Mouse (Mus musculus) ES-E14 (cell line): ENCODE measurements around the gene Efcab2. TPM values are rescaled to one million over a fixed set of nuclear protein-coding genes. Genes with fewer than 3 reads are reported as not detected.

ENCODE experiments used
- DNase-seq: peaks from one replicate; pipeline ENCODE4 v3.0.0-alpha.2; 2013; ENCODE audit warnings: low read depth, low spot score
- H3K27ac ChIP-seq: 2 replicates; pipeline ENCODE4 v1.5.1; 2012; ENCODE audit warnings: low read depth, mild to moderate bottlenecking, low read length, moderate library complexity, mixed read lengths; ENCODE audit not compliant: poor library complexity, insufficient read depth, severe bottlenecking
- H3K36me3 ChIP-seq: 2 replicates; pipeline ENCODE4 v1.6.1; 2012; ENCODE audit warnings: mild to moderate bottlenecking, low read length, moderate library complexity, mixed read lengths; ENCODE audit not compliant: control insufficient read depth, poor library complexity, insufficient read depth, severe bottlenecking
- H3K4me1 ChIP-seq, 2 experiments: fragments of 150-350 bp in 1 of 2; sonication (generic) in 1 of 2; 2 replicates each; pipeline ENCODE4 v1.6.1; 2012; ENCODE audit warnings: low read length in 2 of 2, mild to moderate bottlenecking in 1 of 2, mixed read lengths in 1 of 2; ENCODE audit not compliant: control insufficient read depth in 2 of 2, insufficient read depth in 2 of 2, poor library complexity in 1 of 2
- H3K4me3 ChIP-seq, 2 experiments: fragments of 150-350 bp in 1 of 2; sonication (generic) in 1 of 2; 2 replicates each; pipeline ENCODE4 v1.5.1; 2012; ENCODE audit warnings: low read length in 2 of 2, low read depth in 1 of 2, mild to moderate bottlenecking in 1 of 2, mixed read lengths in 1 of 2; ENCODE audit not compliant: insufficient read depth in 1 of 2, poor library complexity in 1 of 2, severe bottlenecking in 1 of 2
- H3K9ac ChIP-seq: 2 replicates; pipeline ENCODE4 v1.6.1; 2012; ENCODE audit warnings: low read depth, mild to moderate bottlenecking, low read length, mixed read lengths; ENCODE audit not compliant: poor library complexity, insufficient read depth, severe bottlenecking
- H3K9me3 ChIP-seq: fragments of 150-350 bp; sonication (generic); 2 replicates; pipeline ENCODE4 v1.6.1; 2012; ENCODE audit warnings: low read depth, mild to moderate bottlenecking, low read length; ENCODE audit not compliant: control insufficient read depth, insufficient read depth
- CHD2 ChIP-seq: IDR thresholded peaks from 2 replicates; pipeline ENCODE4 v1.6.1; 2014; ENCODE audit warnings: mild to moderate bottlenecking, low read depth, low read length, inconsistent platforms
- HCFC1 ChIP-seq: IDR thresholded peaks from 2 replicates; pipeline ENCODE4 v1.6.1; 2012; ENCODE audit warnings: low read length, inconsistent platforms, borderline replicate concordance; ENCODE audit not compliant: insufficient read depth
- MAFK ChIP-seq: IDR thresholded peaks from 2 replicates; pipeline ENCODE4 v1.6.1; 2014; ENCODE audit warnings: mild to moderate bottlenecking, low read depth, low read length, inconsistent platforms; ENCODE audit not compliant: insufficient read depth
- ZC3H11A ChIP-seq: IDR thresholded peaks from 2 replicates; pipeline ENCODE4 v1.6.1; 2012; ENCODE audit warnings: low read depth, mild to moderate bottlenecking, inconsistent platforms, low read length, borderline replicate concordance
- ZNF384 ChIP-seq: IDR thresholded peaks from 2 replicates; pipeline ENCODE4 v1.6.1; 2012; ENCODE audit warnings: low read depth, low read length, inconsistent platforms
- in situ Hi-C, 2 experiments: fragments of 600-800 bp; cut with MboI; formaldehyde crosslinking; loops; one replicate each; pipeline ENCODE4 v1.15.1; 2025; ENCODE audit warnings: low sequenced_read_pairs in 2 of 2, inconsistent platforms in 1 of 2; ENCODE audit not compliant: unreplicated experiment in 2 of 2
- total RNA-seq: library from RNA; depleted of rRNA; stranded (reverse); fragments of 300-350 nt; gene quantifications from 2 replicates; pipeline ENCODE4 v1.2.3, GENCODE M21; 2012

Efcab2 gene
- total RNA-seq, 1 experiment: 1.8 TPM

GRCm38 (mm10) chr1:178379224-178379623 lies 26.7 kb upstream of the Efcab2 start:
- H3K9me3 ChIP-seq: no peaks in the 10 kb centered on the region
- H3K36me3 ChIP-seq: no peaks in the 10 kb centered on the region
- no peak overlapping the region for H3K27ac ChIP-seq
- no peak overlapping the region for H3K9ac ChIP-seq
- H3K4me3 ChIP-seq: no peak overlapping the region
- no peak for TF ChIP-seq HCFC1
- TF ChIP-seq MAFK: 0 out of 2 replicates have a peak, but pooled peaks have one; percentile 44
- no peak for DNase-seq
- peaks cover 0 to 3% of the 10 kb centered on the region in 2 experiments; a peak in 1 of 4 replicates for H3K4me1 ChIP-seq
- in situ Hi-C loops: no loop called here

DNA sequence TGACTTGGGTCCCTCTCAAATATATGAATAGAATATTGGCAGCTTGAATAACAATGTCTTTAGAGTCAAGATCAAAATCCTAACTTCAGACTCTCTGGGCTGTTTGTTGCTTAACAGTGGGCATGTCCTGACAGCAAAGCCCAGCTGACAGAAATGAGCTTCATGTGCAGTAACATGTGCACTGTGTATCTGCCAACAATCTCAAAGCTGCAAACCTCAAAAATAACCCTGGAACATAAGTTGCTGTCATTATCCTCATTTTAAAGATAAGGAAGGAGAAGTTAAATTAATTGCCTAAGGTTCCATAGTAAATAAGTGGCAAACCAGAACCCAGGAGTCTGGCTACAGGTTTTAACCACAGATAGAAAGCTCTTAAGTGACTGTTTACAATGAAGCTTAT lies 23.7 kb upstream of the Efcab2 start:
- H3K36me3 ChIP-seq: no peaks in the 10 kb centered on the region
- no peak overlapping the region for H3K27ac ChIP-seq
- H3K9me3 ChIP-seq: no peaks in the 10 kb centered on the region
- no peak overlapping the region for H3K4me3 ChIP-seq
- no peaks in the 10 kb centered on the region for H3K4me1 ChIP-seq
- in situ Hi-C loops: no loop called here
- TF ChIP-seq ZC3H11A: no peak
- TF ChIP-seq CHD2: no peak
- no peak for TF ChIP-seq HCFC1
- TF ChIP-seq MAFK: no peak
- no peak for DNase-seq
- H3K9ac ChIP-seq: no peak overlapping the region

DNA sequence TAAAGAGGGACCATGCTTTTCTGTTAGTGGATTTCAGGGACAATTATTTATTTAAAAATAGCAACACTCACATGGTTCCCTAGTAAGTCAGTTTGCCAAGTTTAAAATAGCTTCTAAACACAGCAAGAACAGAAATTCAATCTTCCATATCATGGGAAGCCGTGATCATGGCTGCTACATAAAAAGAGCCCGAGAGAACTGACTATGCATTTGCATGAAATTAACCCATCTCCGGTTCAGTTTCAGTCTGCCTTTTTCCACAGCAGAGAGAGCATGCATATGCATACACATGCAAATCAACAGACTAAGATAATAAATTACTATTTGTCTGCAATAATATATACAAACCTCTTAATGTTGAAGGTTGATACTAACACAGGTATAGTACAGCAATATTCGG lies 17.1 kb upstream of the Efcab2 start:
- H3K4me1 ChIP-seq: no peaks in the 10 kb centered on the region
- no peak overlapping the region for H3K9ac ChIP-seq
- TF ChIP-seq CHD2 (no peak), ZC3H11A (no peak), HCFC1 (no peak), MAFK (no peak), ZNF384 (no peak)
- no peak overlapping the region for H3K27ac ChIP-seq
- no peak overlapping the region for H3K4me3 ChIP-seq
- DNase-seq: no peak
- H3K9me3 ChIP-seq: no peaks in the 10 kb centered on the region
- in situ Hi-C loops: no loop called here
- no peaks in the 10 kb centered on the region for H3K36me3 ChIP-seq

GRCm38 (mm10) chr1:178389401-178389800 lies 16.5 kb upstream of the Efcab2 start:
- DNase-seq: no peak
- Histone ChIP-seq H3K9me3 (no peaks in the 10 kb centered on the region), H3K9ac (no peak overlapping the region), H3K4me1 (no peaks in the 10 kb centered on the region), H3K36me3 (no peaks in the 10 kb centered on the region), H3K27ac (no peak overlapping the region), H3K4me3 (no peak overlapping the region)
- in situ Hi-C loops: no loop called here
- TF ChIP-seq ZNF384 (no peak), MAFK (no peak), CHD2 (no peak), HCFC1 (no peak), ZC3H11A (no peak)

DNA sequence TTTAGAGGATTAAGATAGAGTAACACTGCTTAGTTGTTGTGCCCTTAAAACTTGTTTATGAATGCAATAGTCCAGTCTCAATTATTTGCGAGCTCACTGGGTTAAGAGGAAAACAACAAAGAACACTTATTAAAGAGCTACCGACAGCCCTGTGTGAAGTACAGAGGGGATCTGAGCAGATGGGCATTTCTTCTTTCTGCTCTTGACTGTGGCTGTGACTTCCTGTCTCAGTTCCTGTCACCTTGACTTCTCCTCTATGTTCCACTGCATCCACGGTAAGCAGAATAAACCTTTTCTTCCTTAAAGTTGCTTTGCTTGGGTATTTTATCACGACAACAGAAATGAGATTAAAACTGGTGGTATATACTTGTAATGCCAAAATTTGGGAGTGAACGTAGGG lies 12.9 kb upstream of the Efcab2 start:
- Histone ChIP-seq H3K4me1 (no peaks in the 10 kb centered on the region), H3K4me3 (no peak overlapping the region), H3K27ac (no peak overlapping the region), H3K9me3 (no peaks in the 10 kb centered on the region), H3K36me3 (no peaks in the 10 kb centered on the region), H3K9ac (no peak overlapping the region)
- in situ Hi-C loops: no loop called here
- DNase-seq: no peak
- no peak for TF ChIP-seq MAFK
- no peak for TF ChIP-seq CHD2
- no peak for TF ChIP-seq ZC3H11A
- TF ChIP-seq HCFC1: no peak
- no peak for TF ChIP-seq ZNF384
